Mouse (Mus musculus) myocyte (in vitro differentiated cells): Measurements from ENCODE around the gene Gm20795. TPM values are rescaled to one million over a fixed set of nuclear protein-coding genes. Genes with fewer than 3 reads are reported as not detected.
"Not testable (repeated sequence)": the region's sequence is repeated elsewhere in the genome, so short reads cannot be mapped to it uniquely, and the experiment has no call there.

Experiments used
- H3K27me3 ChIP-seq: one replicate; pipeline ENCODE4 v1.6.1; 2011; ENCODE audit not compliant: control insufficient read depth, insufficient read depth, insufficient read length
- H3K36me3 ChIP-seq: one replicate; pipeline ENCODE4 v1.6.1; 2011; ENCODE audit not compliant: control insufficient read depth, insufficient read depth
- H3K4me2 ChIP-seq: one replicate; pipeline ENCODE4 v1.6.1; 2011; ENCODE audit warnings: low read depth, control low read depth
- H3K4me3 ChIP-seq: one replicate; pipeline ENCODE4 v1.5.1; 2011; ENCODE audit warnings: mild to moderate bottlenecking, control low read depth, moderate library complexity
- H3K79me2 ChIP-seq: one replicate; pipeline ENCODE4 v1.6.1; 2011; ENCODE audit not compliant: control insufficient read depth, insufficient read depth
- H3ac ChIP-seq: one replicate; pipeline ENCODE4 v1.6.1; 2011; ENCODE audit not compliant: control insufficient read depth, insufficient read length
- polyA plus RNA-seq: library from polyadenylated mRNA; unstranded; fragments of >200 nt; fragmentation: generic; extraction: Trizol; gene quantifications from one replicate; pipeline ENCODE4 v1.2.1, GENCODE M21; 2012; ENCODE audit warnings: missing spikeins

Gene Gm20795
- polyA plus RNA-seq: not detected

DNA sequence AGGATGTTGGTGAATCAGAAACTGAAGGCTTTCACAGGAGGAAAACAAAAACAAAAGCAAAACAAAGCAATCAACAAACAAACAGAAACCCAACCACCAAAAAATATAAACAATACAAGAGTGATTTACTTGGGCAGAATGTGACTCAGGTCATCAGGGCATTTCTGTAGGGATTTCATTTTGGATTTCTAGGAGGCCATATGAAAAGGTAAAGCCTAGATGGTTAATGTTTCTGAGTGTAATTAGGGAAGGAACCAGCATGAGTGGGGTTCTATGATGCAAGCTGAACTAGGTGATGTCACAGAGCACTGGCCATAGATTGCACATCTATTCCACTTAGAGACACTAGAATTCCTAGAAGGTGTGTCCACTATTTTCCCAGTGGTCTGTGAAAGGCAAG, at the start of gene Gm20795:
Gm20795 (plus strand) TSS at position 301 of the 400 bp plus-strand sequence.
- not testable (repeated sequence) for H3K36me3 ChIP-seq, H3K4me3 ChIP-seq, H3K4me2 ChIP-seq, H3K27me3 ChIP-seq, H3ac ChIP-seq, H3K79me2 ChIP-seq

DNA sequence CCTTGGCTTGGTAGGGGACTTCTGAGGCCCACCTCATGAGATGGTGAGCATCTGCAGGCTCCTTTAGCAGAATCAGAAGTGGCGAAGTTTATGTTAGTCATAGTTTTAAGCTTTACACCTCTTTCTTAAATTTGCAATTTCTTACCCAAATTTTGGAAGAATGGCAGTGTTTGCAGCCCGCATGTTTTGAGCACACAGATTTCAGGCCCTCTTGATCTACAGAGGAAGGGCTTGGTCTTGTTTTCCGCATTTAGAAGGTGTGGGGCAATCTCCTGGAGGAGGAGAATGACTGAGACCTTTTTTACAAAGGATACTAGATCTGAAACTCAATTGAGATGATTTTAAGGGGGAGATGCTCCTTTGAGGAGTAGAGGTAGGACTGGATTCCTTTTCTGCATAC, 29.0 kb upstream of the Gm20795 start, which contains the start of gene Gm21797:
Gm21797 (minus strand) TSS at position 101 of the 400 bp plus-strand sequence.
- H3ac ChIP-seq, H3K79me2 ChIP-seq, H3K4me2 ChIP-seq: not testable (repeated sequence)

More for the DNA sequence above, 29.0 kb upstream of the Gm20795 start, which contains the start of gene Gm21797:
- not testable (repeated sequence) for H3K27me3 ChIP-seq, H3K36me3 ChIP-seq, H3K4me3 ChIP-seq

Other genes starting within 250 kb of the Gm20795 start
- not detected for gene Gm21852, start 152.9 kb upstream of the Gm20795 start, polyA plus RNA-seq
- not detected for gene Gm21797, start 29.1 kb upstream of the Gm20795 start, polyA plus RNA-seq